Mouse (Mus musculus): ENCODE measurements around the gene Phpt1. TPM values are rescaled to one million over a fixed set of nuclear protein-coding genes. Genes with fewer than 3 reads are reported as not detected.
A peak's percentile ranks its signal among the peaks of the same experiment; 100 is the strongest.

The Phpt1 gene
- total and polyA plus RNA-seq, 3 experiments: 34.7 to 73.7 TPM; not detected in 1

DNA sequence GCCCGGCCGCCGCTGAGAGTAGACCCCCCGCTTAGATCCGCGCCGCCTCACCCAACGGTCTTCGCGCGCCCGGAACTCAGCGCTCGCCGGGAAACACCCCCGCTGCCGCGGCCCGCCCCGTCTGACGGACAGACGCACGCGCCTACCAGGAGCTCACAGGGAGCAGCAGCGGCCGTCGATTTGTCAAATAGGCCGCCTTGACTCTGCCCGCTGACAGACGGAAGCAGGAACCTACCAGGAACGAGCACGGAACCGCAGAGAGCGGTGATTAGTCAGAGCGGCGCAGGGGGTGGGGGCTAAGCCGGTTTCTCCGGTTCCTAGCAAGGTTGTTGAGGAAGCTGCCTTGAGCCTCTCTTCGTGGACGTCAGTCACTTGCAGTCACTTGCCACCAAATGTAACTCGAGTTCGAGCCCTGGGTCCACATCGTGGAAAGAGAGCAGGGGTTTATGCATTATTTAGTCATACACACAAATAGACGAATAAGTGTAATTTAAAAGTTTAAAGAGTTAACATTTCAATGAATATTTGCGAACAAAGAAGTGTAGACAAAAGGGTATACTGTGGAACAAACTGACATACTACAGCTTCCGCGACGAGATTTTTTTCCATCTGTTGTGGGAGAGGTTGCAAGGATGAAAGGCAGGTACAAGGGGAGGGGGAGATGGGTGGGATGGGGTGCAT lies 28.1 kb downstream of the Phpt1 start, which contains the start of gene Traf2 (continued):
- TF ChIP-seq ZKSCAN1 (IDR thresholded peaks at IDR 0.05; ENCODE audit: low read depth, low read length) (no peak), MXI1 (IDR thresholded peaks at IDR 0.05; ENCODE audit: low read depth, low read length) (peak; percentile 59), TBP (IDR thresholded peaks at IDR 0.05; ENCODE audit: low read depth, low read length) (peak; percentile 86), EP300 (IDR thresholded peaks at IDR 0.05; ENCODE audit: low read depth in 1 of 2, low read length in 2 of 2) (0 out of 4 replicates have a peak, but pooled peaks of 1 of the 2 experiments have one; percentile 27), MAZ (IDR thresholded peaks at IDR 0.05; ENCODE audit: low read depth, low read length) (no peak), MAFK (IDR thresholded peaks at IDR 0.05; ENCODE audit: borderline replicate concordance, low read depth, low read length) (no peak), ZMIZ1 (IDR thresholded peaks at IDR 0.05; ENCODE audit: low read depth, low read length) (peak; percentile 91), POLR2A (IDR thresholded peaks at IDR 0.05; ENCODE audit: control insufficient read depth in 1 of 2, insufficient read depth in 1 of 2, low read depth in 1 of 2, low read length in 2 of 2, poor library complexity in 1 of 2) (peak; percentile 64 to 88; a peak in 3 of 4 replicates), USF2 (IDR thresholded peaks at IDR 0.05; ENCODE audit: borderline replicate concordance in 1 of 2, insufficient read depth in 1 of 2, low read depth in 1 of 2, low read length in 2 of 2) (no peak), HCFC1 (IDR thresholded peaks at IDR 0.05; ENCODE audit: low read depth, low read length) (peak; percentile 73), JUND (IDR thresholded peaks at IDR 0.05; ENCODE audit: low read depth, low read length) (no peak), ZNF384 (IDR thresholded peaks at IDR 0.05; ENCODE audit: low read depth, low read length) (peak; percentile 29; the same call in 1 of the 2 replicates), UBTF (IDR thresholded peaks at IDR 0.05; ENCODE audit: borderline replicate concordance, insufficient read depth, low read depth, low read length) (no peak), MYC (IDR thresholded peaks at IDR 0.05; ENCODE audit: low read depth, low read length) (peak; percentile 50; the same call in 1 of the 2 replicates), CHD1 (IDR thresholded peaks at IDR 0.05; ENCODE audit: low read depth, low read length) (no peak)

DNA sequence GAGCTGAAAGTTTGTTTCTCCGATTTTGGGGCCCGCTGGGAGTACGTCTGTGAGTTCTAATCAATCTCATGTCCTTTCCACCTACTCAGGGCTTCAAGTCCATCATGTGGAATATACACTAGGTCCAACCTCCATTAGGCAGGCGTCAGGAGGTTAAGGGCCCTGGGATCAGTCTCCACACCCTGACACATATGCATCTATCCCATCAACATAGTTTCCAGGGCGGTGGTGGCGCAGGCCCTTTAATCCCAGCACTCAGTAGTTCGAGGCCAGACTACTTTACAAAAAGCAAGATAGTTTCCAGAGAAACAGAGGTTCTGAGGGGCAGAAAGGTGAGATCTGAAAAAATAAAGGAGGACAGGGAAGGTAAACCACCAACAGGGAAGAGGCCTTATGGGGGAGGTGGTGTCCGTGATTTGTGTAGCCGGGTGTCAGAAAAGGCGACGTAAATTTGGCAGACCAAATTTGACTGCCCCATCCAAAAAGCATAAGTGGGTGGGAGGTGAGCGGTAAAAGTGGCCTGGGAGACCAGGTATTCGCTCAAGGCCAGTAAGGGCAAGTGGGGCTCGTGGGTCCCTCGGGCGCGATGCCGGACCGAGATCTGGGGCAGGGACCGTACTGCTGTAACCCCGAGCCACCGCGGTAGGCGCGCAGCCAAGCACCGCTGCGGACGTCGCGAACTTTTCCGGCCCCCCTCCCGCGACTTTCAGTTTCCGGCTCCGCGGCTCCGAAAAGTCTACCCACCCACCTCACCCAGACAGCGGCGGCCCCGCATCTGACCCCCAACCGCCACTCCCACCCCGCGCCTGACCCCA lies 28.8 kb downstream of the Phpt1 start:
- TF ChIP-seq E2F4 (IDR thresholded peaks at IDR 0.05; ENCODE audit: borderline replicate concordance, low read depth, low read length) (no peak), TCF12 (IDR thresholded peaks at IDR 0.05; ENCODE audit: low read depth, low read length) (peak; percentile 6; the same call in 1 of the 2 replicates)
- DNase-seq (ENCODE audit: low read depth, low spot score): no peak
- peak overlapping the region; percentile 59 for H3K27ac ChIP-seq (ENCODE audit: control insufficient read depth, low read depth, low read length)
- H3K4me3 ChIP-seq (ENCODE audit: control insufficient read depth in 1 of 2, insufficient read depth in 1 of 2, low read depth in 2 of 2, low read length in 2 of 2): peak overlapping the region; percentile 82 to 93
- peaks cover 2 to 7% of the 10 kb centered on the region in 2 experiments; a peak in 3 of 4 replicates for H3K4me1 ChIP-seq (ENCODE audit: control insufficient read depth in 1 of 2, insufficient read depth in 2 of 2, low read length in 2 of 2)
- H3K79me2 ChIP-seq (ENCODE audit: control insufficient read depth, insufficient read depth, low read length, poor library complexity): peaks cover 30% of the 10 kb centered on the region
- no peaks in the 10 kb centered on the region for H3K9me3 ChIP-seq (replicated peaks; ENCODE audit: insufficient read depth, low read length)
- H3K36me3 ChIP-seq (ENCODE audit: control insufficient read depth in 1 of 2, insufficient read depth in 2 of 2, low read length in 2 of 2): peaks cover 0 to 7% of the 10 kb centered on the region in 2 experiments; a peak in 2 of 4 replicates
- peak overlapping the region; percentile 93 for H3K9ac ChIP-seq (ENCODE audit: control insufficient read depth, low read depth, low read length, poor library complexity, severe bottlenecking)
- no peaks in the 10 kb centered on the region for H3K27me3 ChIP-seq (ENCODE audit: control insufficient read depth in 1 of 2, insufficient read depth in 2 of 2, low read length in 2 of 2)
